Mouse (Mus musculus) cerebellum, adult 8-10 months (tissue): Measurements from ENCODE around the gene Arfgef3.
A peak's percentile ranks its signal among the peaks of the same experiment; 100 is the strongest.

Experiments
- DNase-seq: peaks from one replicate; pipeline ENCODE4 v3.0.0; 2022

Arfgef3 gene

DNA sequence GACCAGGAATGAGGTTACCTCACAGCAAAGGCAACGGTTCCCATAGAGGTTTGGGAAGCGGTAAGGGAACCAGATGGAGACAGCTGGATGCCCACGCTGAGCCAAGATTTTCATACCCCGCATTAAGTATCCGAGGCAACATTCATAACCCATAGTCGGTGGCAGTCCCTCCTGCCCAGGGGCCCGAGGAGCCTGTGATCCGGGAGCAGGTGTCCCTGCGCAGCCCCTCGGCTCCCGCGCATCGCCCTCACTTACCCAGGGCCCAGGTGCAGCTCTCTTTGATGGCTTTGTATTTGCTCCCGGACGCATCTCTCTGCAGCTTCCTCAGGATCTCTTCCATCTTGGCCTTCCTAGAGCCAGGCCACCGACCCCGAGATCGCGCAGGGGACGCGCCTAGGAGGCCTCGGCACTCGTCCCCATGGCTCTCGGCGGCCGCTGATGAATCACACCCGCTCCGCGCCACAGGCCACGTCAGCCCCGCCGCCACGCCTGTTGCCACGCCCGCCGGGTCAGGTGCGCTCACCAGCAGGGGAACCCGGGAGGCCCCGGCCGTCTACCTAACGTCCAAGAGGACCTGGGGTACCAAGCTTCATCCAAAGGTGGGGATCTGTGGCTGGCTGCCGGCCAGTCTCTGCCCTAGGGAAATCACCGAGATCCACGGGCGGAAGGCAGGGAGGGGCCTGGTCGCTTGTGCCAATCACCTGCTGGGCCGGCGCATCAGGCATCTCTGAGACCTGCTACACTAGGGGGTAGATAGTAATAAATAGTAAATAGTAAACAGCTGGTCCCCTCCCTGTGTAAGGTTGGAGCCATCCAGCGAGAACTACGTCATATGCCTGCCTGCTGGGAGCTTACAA, at the start of gene Arfgef3:
Gene Arfgef3 (minus strand): TSS at position 664 of the 857 bp plus-strand sequence.
- peak; percentile 93 for DNase-seq

DNA sequence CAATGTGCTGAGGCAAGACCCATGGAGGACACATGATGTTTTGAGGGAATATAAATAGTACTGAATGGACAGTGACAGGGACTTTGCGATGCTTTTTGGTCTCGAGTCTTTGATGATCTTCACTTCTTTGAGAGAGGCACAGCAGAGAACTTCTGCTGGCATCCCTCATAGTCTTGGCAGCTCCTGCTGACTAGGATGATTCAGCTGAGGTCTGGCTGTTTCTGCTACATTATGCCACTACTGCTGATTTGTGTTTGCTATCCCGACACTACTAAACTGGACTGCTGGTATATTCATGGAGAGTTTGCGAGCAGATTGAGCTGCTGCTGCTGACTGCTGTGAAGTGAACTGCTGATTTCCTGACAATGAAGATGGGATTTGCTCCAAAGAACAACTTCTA, 46.3 kb upstream of the Arfgef3 start:
- no peak for DNase-seq

DNA sequence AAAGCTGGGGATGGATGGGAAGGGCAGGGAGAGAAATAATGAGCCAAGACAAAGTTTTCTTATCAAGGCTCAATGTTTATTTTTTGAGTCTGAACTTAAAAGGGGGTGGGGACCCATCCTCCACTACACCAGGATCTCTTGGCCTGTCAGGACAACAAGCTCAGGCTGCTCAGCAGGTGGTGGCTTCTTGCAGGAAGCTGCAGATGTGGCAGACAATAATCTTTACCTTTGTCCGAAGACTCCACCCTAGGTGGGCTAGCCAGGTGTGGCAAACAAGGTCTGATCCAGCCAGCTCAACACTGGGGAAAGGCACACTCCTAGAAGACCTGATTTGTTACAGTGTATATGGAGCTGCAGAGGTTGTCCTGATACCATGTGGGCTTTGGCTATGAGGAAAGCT, 44.9 kb upstream of the Arfgef3 start:
- DNase-seq: no peak

DNA sequence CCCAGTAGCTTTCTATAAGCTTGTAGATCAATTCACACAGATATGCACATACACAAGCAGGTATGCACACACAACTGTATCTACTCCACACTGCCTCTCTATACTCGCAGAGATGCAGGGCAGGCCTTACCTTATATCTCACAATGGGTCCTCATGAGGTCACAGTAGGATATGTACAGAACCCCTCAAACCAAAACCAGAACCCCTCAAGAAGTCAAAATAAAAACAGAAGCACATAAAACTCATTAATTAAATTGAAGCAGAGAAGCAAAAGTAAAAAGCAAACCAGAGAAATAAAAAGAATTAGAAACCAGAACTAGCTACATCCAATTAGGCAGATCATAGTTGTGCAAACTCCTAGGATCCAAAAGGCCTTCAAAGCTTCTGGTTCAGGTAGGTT, 42.9 kb upstream of the Arfgef3 start, which contains the start of gene Gm4922:
Gene Gm4922 (minus strand): TSS at position 101 of the 400 bp plus-strand sequence.
- DNase-seq: no peak

DNA sequence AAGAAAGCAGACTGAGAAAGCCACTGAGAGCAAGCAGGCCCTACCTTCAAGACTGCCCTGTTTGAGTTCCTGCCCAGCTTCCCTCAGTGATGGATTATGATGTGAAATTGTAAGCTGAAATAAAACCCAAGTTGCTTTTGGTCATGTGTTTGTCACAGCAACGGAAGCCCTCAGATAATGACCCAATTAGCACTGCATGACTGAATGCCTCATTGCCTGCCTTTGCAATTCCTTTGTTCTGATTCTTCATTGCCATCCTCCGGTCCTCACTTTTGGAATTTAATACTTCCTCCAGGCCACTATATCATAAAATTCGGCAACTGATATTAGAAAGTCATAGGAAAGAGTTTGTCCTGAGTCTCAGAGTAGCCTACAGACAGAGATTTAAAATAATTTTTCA, 33.8 kb upstream of the Arfgef3 start:
- no peak for DNase-seq

DNA sequence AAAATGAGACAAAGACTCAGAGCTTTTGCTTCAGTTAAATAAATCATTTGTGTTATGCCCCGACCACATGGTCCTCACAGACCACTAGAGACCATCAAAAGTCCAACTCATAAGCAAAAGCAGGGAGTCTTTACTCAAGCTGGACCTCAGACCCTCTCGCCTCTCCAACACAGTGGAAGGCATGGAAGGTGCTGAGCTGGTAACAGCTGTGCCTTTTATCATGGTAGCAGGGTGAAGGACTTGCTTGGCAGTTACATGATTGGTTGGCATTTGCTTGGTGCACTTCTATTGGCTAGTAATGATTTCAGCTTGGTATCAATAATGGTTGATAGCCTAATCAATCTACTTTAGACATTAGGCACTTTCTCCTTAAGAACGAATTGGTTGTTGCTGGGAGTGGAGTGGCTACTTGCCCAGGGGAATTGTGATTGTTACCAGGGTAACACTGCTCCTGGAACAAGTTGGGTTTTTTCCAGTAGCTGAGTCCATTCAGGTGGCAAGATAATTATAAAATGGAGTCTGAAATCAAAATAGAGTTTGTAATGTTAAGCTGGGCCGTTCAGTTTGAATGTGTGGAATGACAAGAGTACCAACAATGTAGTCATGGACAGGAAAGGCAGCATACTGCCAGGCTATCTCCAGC, 28.9 kb upstream of the Arfgef3 start:
- no peak for DNase-seq

DNA sequence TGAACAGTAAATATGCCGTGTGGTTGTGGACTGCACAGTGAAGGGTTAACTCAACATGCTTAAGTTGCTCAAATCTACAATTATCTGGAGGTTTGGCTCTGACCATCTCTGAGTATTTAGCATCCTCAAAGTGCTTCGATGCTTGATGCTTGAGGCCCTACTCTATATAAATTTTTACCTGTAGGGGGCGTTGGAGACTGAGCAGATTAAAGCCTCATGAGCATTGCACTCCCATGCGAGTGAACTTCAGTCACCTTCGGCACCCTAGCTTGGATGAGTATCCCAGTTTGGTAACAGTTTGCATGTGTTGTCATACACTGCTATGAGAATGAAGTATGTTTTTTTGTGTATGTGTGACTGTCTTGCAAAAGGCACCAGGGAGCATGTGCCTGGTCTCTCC, 26.2 kb upstream of the Arfgef3 start:
- no peak for DNase-seq

DNA sequence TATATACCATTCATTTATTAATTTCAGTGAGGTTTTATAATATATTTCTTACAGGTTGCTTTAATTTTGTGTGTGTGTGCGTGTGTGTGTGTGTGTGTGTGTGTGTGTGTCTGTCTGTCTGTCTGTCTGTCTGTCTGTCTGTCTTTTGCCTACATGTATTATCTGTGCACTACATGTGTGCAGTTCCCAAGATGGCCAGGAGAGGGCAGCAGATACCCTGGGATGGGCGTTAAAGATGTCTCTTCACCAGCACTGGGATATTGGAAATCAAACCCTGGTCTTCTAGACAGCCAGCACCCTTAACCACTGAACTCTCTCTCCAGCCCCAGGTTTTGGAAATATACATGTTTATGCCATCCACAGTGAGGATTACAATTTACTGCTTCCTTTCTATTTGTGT, 16.5 kb upstream of the Arfgef3 start:
- no peak for DNase-seq

DNA sequence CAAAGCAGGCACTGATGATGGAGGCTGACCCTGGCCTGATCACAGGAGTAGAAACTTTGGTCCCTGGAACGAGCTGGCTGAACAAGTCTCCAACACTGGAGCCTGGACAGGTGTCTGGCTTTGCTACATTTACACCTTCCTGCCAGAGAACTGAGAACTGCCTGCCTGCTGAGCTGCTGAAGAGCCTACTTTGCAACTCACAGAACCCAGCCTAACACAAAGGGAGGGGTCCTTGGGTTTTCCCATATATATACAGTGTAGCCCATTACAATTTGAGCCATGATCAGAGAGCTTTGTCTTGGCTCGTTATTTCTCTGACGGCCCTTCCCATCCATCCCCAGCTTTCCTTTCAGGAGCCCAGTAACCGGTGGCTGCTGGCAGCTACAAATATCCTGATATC, 6.3 kb upstream of the Arfgef3 start:
- no peak for DNase-seq

DNA sequence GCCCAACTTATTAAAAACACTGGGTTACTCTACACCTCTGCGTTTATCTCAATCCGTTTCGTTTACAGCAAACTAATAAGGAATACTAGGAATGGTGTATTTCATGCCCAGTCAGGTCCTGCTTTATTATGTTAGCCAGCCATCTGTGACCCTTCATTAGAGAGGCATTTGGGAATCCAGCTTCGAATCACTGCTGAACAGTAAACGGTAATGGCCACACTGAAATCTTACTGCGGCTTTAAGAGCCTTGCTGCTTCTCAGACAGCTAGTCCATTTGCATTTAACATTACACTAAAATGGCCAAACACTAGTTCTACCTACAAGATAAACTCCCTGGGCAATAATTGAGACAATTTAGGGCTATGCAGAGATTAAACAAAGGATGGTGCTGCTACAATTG, 1.7 kb downstream of the Arfgef3 start:
- DNase-seq: peak; percentile 32

DNA sequence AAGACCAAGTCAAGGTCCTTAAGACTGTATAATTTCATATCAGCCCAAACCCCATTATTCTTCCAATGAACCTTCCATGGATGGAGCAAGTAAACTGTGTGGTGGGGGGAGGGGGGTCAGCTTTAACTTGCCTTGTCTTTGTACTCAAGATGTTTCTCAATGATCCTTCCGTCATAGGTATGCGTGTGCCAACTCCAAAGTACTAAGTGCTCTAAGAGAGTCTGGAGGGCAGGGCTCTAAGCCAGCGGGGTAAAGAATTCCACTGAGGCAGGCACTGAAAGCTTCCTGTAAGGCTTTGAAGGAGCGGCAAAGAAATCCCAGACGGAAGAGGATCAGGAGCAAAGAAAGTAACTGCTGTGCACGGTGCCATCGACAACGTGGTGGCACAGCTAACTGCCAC, 2.7 kb downstream of the Arfgef3 start:
- DNase-seq: no peak

DNA sequence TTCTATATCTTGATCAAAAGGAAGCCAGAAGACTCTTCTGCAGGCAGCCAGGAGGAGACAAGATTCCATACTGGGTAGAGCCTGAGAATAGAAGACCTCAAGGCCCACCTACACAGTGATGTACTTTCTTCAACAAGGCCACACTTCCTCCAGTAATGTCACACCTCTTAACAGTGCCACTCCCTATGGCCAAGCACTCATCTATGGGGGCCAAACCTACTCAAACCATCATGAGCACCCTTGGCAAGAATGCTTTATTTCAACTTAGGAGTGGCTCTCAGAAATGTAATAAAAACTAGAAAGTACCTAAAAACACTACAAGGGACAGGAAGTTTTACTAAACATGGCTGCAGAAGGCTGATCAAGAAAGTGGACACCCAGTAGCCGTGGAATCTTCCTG, 15.2 kb downstream of the Arfgef3 start:
- DNase-seq: no peak

DNA sequence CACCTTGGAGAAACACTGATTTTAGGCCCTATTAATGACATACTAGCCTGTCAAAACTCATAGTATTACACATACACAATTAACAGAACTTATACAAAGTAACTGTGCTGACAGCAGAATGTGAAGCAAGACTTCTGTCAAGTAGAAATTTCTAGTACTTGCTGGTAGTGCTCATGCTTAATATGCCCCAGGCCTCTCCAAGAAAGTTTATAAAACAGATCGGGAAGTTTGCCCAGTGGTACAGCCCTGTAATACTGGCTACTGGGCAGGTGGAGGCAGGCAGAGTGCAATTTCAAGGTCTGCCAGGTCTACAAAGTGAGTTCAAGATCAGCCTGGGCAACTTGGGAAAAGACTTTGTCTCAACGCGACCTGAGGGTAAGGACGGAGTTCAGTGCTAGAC, 32.3 kb downstream of the Arfgef3 start:
- DNase-seq: no peak

DNA sequence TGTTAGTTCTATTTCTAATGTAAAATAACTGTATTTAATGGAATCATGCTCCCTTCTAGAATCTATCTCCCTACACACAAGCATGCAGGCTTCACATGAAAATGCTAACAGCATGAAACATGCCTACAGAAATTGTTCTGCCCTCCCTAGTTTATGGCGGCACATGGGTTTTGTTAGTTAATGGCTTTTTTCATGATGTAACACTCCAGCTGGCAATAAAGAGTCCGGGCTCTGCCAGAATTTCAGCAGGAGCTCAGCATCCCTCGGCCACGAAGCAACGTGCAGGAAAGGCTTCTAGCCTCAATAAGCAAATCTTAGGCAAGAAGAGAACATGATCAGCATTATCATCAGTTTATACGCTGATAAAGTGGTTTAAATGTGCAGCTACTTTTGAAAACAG, 32.8 kb downstream of the Arfgef3 start:
- peak; percentile 70 for DNase-seq

DNA sequence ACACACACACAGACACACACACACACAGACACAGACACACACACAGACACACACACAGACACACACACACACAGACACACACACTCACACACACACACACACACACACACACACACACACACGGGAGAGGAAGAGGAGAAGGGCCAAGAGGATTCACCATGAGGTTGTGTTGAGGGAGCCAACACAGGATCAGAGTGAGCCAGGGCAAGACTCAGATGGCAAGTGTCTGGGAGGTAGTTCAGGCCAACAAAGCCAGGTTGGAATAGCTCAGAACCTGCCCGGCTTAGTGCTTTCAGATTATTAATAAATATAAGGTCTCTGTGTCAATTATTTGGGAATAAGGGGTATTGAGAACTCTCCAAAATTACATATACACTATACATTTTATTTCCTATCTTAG, 33.9 kb downstream of the Arfgef3 start:
- no peak for DNase-seq

DNA sequence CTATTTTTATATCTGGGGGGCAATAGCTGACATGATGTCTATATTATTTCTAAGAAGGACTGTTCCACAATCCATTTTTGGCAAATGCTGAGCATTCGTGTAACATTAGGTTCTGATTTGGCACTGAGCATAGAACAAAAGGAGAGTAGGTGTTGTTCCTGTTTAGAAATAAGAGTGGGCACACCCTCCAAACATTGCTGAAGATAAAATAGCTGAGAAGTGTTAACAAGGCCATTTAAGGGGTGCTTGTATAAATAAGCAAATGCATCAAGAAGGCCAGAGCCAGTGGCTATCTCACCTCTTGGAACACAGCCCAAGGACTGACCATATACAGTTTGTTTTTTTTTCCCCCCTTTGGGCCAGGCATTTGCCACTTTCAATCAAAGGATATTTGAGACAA, 35.1 kb downstream of the Arfgef3 start:
- DNase-seq: no peak

DNA sequence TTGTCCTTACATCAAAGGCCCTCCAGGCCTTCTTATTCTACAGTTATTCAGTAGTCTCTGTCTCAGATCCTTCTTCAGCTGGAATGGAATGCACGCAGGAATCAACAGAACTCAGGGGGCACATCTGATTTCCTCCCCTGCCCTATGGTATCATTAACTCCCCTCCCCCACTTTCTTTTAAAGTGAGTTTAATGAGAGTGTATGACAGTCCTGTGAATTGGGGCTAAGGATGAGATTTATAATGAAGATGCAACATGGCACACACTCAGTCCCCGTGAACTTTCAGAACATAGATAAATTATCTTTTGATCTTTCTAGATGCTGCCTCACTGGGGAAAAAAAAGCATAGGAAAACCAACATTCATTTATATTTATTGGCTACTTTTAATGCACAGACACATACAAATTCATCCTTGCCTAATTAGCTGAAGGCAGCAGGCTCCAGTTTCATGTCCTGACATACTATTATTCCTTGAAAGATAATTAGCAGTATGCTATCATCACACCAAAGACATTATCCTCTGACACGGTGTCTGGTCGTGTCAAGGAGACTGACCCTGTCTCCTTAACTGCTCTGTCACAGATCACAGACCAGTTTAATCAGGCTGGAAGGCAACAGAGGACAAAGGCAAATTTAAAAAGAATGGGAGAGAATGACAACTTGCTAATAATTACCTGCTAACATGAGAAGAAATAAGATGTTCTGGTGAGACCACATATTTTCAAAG, 39.2 kb downstream of the Arfgef3 start:
- no peak for DNase-seq

DNA sequence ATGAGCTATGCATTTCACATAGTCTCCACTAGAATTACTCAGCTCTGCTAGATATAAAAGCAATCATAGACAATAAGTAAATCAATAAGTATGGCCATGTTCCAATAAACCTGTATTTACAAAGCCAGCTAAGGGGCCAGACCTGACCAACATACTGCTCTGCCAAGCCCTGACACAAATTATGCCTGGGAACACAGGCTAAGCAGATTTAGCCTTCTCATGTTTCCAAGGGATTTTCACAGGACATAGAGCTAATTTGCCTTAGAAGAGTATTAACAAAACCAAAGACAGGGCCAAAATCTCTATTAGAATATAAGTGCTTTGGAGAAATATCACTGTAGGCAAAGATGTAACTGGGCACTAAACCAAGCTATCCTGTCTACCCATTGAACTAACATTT, 42.2 kb downstream of the Arfgef3 start:
- DNase-seq: no peak

DNA sequence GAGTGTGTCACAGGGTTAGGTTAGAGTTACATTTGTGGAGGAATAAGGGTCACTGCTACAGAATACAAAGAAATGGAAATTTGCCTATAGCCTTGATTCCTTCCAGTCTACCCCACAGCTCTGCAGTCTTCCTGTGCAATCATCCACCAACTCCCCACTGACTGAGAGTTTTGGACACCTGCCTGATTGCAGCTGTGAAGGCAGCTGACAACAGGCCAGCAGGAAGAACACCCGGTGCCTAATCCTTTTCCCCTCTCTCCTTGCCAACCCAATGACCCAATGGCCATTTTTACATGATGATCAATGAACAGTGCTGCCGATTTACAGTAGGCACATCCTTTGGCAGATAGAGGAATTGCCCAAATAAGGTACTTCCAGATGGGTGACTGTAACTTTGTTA, 43.6 kb downstream of the Arfgef3 start:
- peak; percentile 40 for DNase-seq

DNA sequence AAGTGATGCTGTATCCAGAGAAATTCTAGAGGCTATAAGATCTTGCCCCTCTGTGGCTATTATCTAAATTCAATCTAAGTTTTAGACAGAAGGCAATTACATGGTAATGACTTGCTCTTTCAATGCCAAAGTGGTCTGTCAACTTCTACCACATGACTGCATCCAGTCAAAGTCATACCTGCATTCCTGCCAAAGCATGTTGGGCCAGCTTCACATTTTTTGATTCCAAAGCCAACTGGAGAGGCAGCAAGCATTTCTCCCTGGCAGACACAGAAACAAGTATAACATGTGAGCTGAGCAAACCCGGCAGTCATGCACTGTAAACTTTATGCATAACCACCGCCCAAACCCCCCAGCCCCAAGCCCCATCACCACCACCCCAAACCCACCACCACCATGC, 44.6 kb downstream of the Arfgef3 start:
- no peak for DNase-seq

DNA sequence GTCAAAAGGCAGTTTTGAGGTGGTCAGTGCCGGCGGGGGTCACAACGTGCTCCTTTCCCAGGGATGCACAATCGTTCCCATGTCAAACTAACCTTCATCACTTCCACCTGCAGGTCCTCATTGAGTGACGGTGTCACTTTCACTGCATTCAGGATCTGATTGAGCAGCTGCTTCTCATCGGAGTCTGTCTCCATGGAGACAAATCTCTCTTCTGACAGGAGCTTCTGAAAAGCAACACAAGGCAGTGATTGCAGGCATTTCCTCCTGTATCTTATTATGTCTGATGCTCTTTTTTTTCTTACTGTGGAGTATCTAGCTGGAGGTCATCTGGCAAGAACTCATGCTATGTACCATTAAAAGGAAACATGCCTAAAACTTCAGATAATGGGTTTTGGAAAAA, 47.3 kb downstream of the Arfgef3 start:
- no peak for DNase-seq

DNA sequence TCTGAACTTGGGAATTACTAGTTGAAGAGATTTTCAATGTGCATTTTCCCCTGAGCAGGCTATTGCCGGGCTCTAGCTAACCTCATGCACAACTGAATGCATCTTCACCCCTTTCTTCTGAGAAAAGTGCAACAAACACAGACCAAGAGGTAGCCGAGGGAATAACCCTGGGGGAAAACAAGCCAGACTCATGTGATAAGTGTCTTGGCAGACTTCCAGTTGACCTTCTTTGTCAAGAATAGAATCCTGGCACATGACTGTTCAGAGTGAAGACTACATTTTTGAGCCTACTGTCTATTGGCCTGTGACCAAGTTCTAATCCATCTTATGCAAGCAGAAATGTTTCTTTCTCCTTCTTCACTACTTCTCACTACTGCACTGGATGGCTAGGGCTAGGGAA, 55.5 kb downstream of the Arfgef3 start:
- DNase-seq: peak; percentile 39

DNA sequence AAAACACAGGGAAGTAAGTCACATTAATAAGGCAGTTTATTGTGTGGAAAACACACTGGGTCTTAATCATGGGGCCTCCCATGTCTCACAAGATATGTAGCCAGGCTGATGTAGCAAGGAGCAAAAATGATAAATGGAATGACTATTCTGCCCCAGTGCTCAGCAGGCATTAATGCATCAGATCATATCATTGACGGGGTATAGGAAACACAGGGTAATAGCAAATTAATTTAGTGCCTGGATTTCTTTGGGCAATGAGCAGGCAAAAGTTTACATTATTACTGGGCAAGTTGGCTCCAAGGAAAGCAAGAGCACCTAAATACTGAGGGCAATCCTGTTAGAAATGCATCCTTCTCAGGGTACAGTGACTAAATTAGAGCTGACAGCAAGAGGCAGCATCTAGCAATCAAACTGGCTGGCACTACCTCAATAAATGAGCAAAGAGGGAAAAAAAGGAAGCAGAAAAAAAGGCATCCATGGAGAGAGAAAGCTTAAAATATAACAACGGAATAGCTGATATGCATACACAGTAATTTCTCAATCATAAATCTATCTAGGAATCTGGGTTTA, 62.3 kb downstream of the Arfgef3 start:
- DNase-seq: no peak
